Mouse (Mus musculus) hindbrain, embryonic 15.5 days (tissue): Measurements from ENCODE around the gene Pde9a. TPM values are rescaled to one million over a fixed set of nuclear protein-coding genes. Genes with fewer than 3 reads are reported as not detected.

ENCODE experiments used
- ATAC-seq: fragments of 200-750 bp; cut with Nextera tagmentation; 2 replicates; pipeline ENCODE4 v1.8.0; 2017; ENCODE audit warnings: low read depth, moderate number of reproducible peaks, moderate TSS enrichment; ENCODE audit not compliant: low FRiP score
- H3K27ac ChIP-seq: fragments of 300-500 bp; sonication (generic); replicated peaks from 2 replicates; pipeline ENCODE4 v1.5.1; 2015; ENCODE audit warnings: mild to moderate bottlenecking, inconsistent platforms
- H3K27me3 ChIP-seq: fragments of 300-500 bp; sonication (generic); 2 replicates; pipeline ENCODE4 v1.6.1; 2015; ENCODE audit warnings: control low read depth, inconsistent platforms
- H3K36me3 ChIP-seq: fragments of 300-500 bp; sonication (generic); 2 replicates; pipeline ENCODE4 v1.6.1; 2015; ENCODE audit warnings: control low read depth, inconsistent platforms
- H3K4me1 ChIP-seq: fragments of 300-500 bp; sonication (generic); replicated peaks from 2 replicates; pipeline ENCODE4 v1.6.1; 2015; ENCODE audit warnings: control low read depth, inconsistent platforms
- H3K4me2 ChIP-seq: fragments of 300-500 bp; sonication (generic); 2 replicates; pipeline ENCODE4 v1.6.1; 2015; ENCODE audit warnings: moderate library complexity, mild to moderate bottlenecking, inconsistent platforms
- H3K4me3 ChIP-seq: fragments of 300-500 bp; sonication (generic); 2 replicates; pipeline ENCODE4 v1.5.1; 2015; ENCODE audit warnings: mild to moderate bottlenecking, inconsistent platforms
- H3K9ac ChIP-seq: fragments of 300-500 bp; sonication (generic); 2 replicates; pipeline ENCODE4 v1.6.1; 2015; ENCODE audit warnings: inconsistent platforms
- H3K9me3 ChIP-seq: fragments of 300-500 bp; sonication (generic); 2 replicates; pipeline ENCODE4 v1.6.1; 2016; ENCODE audit warnings: control low read depth, inconsistent platforms
- WGBS: fragments of 180-500 bp; shearing (Covaris S2); methylation state at CpG from one replicate; pipeline ENCODE4 v1.1.7; 2015; 5-methylcytosine and 5-hydroxymethylcytosine counted together
- polyA plus RNA-seq: library from polyadenylated mRNA; unstranded; fragments of >200 nt; fragmentation: Nextera tagmentation; extraction: Ambion mirVana; gene quantifications from 2 replicates; pipeline ENCODE4 v1.2.1, GENCODE M21; 2015

Gene Pde9a
- polyA plus RNA-seq, 1 experiment from 2014 or later = 34.2 TPM

DNA sequence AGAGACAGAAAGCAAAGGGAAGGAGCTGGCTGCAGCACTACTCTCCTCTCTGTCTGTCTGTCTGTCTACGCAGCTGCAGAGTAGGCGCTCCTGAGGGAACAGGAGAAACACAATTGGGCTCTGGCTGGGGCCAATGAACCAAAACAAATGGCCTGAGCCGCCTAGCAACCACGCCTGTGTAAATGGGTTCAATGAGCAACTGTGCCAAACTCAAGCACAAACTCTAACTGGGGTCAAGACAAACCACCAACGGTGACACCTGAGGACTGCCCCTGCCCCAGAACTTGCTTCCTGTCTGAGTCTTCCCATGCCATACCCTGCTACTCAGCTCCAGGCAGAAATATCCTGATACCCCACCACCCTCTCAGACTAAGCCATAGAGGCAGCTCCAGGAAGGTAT, 119.0 kb downstream of the Pde9a start:
- no peak overlapping the region for H3K4me2 ChIP-seq
- no peak overlapping the region for H3K27ac ChIP-seq
- H3K9me3 ChIP-seq = no peaks in the 10 kb centered on the region
- WGBS = 32% methylated on average over 5 of the region's 5 CpGs
- no peaks in the 10 kb centered on the region; the same call in 1 of the 2 replicates for H3K4me1 ChIP-seq
- H3K27me3 ChIP-seq = no peaks in the 10 kb centered on the region
- ATAC-seq = no peak
- no peak overlapping the region for H3K4me3 ChIP-seq
- H3K9ac ChIP-seq = no peak overlapping the region
- peaks cover 45% of the 10 kb centered on the region for H3K36me3 ChIP-seq

- Histone ChIP-seq H3K4me3 (no peak overlapping the region), H3K4me1 (peaks cover 5% of the 10 kb centered on the region), H3K4me2 (no peak overlapping the region), H3K36me3 (peaks cover 37% of the 10 kb centered on the region), H3K9ac (no peak overlapping the region), H3K27ac (no peak overlapping the region), H3K9me3 (no peaks in the 10 kb centered on the region), H3K27me3 (no peaks in the 10 kb centered on the region)
- WGBS = 89% methylated on average over 7 of the region's 7 CpGs
- no peak for ATAC-seq
Observed at GRCm38 (mm10) chr17:31506282-31506681, 120.3 kb downstream of the Pde9a start.

DNA sequence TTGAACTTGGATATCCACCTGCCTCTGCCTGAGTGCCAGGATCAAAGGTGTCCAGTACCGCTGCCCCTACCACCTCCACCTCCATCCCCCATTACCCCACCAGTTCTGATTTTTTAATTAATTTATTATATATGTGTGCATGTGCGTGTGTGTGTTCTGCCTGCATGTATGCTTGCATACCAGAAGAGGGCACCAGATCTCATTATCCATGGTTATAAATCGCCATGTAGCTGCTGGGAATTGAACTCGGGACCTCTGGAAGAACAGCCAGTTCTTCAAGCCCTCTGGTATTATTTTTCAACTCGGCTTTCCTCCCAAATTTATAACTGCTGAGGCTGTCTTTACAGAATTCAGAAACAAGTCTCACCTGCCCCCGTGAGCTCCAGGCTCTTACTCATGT, 124.9 kb downstream of the Pde9a start:
- ATAC-seq = no peak
- peak overlapping the region; percentile 91; the same call in 1 of the 2 replicates for H3K4me3 ChIP-seq
- H3K9me3 ChIP-seq = no peaks in the 10 kb centered on the region
- no peak overlapping the region for H3K9ac ChIP-seq
- peaks cover 24% of the 10 kb centered on the region for H3K36me3 ChIP-seq
- WGBS = 93% methylated on average over 6 of the region's 6 CpGs
- H3K4me1 ChIP-seq = peaks cover 15% of the 10 kb centered on the region
- no peaks in the 10 kb centered on the region for H3K27me3 ChIP-seq
- H3K4me2 ChIP-seq = peak overlapping the region; percentile 82
- H3K27ac ChIP-seq = no peak overlapping the region

DNA sequence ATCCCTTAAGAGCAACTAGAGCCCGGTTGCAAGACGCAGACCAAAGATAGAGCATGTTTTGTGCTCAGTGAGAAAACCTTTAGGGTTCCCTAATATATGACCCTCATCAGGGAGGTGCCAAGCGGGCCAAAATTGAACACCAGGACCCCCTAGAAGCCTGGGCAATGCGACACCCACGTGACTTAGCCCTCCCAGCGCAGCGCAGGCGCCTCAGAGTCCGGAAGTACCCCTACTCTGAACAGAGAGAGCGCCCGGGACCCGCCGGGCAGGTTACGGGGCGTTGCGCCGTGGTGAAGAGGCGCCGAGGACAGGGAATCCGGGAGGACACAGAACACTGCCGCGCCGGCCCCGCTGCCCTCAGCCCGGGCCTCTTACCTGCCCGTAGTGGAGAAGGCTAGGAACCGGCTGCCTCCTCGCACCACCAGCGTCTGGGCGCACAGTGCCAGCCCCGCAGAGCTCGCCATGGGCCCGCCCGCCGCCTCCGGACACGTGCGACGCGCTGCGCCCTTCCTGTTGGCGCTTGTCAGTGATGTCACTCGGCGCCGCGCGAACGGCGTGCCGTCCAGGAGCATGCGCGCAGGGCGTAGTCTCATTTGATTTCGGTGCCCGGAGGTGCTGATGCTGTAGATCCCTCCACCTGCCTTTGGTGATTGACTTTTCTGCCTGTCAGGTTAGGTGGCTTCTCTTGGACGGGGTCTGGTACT, 125.9 kb downstream of the Pde9a start:
- ATAC-seq = peak; percentile 97
- Histone ChIP-seq H3K9me3 (no peaks in the 10 kb centered on the region), H3K36me3 (peaks cover 24% of the 10 kb centered on the region), H3K4me2 (peak overlapping the region; percentile 82), H3K4me1 (peaks cover 15% of the 10 kb centered on the region), H3K4me3 (peak overlapping the region; percentile 91), H3K27me3 (no peaks in the 10 kb centered on the region), H3K27ac (peak overlapping the region; percentile 89), H3K9ac (peak overlapping the region; percentile 65)
- WGBS = under 1% methylated on average over 51 of the region's 56 CpGs

DNA sequence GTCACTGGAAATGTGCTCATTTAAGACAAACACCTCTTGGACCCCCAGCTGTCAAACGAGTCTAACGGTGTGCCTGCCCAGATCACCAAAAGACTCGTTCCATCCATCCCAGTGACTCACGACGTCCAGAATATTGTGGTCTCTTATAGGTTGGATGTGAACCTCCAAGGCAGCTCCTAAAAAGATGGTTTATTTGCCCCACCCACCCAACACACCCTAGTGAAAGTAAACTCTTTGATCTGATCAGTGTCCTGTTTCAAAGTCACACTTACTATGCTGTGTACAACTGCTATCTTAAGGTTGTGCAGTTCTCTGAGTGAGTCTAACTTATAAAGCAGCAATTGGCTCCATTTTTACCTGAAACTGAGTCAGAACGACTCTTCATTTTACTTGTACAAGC, 126.6 kb downstream of the Pde9a start:
- H3K4me3 ChIP-seq = peak overlapping the region; percentile 91
- 20% methylated on average over 6 of the region's 6 CpGs for WGBS

GRCm38 (mm10) chr17:31514696-31515095, 128.7 kb downstream of the Pde9a start:
- no peak for ATAC-seq
- 63% methylated on average over 1 of the region's 1 CpGs for WGBS
- Histone ChIP-seq H3K9me3 (no peaks in the 10 kb centered on the region), H3K4me2 (no peak overlapping the region), H3K27me3 (no peaks in the 10 kb centered on the region), H3K9ac (no peak overlapping the region), H3K36me3 (0 out of 2 replicates have a peak, but pooled peaks cover under 1% of the 10 kb centered on the region), H3K4me1 (peaks cover 29% of the 10 kb centered on the region), H3K27ac (no peak overlapping the region), H3K4me3 (no peak overlapping the region)

More for the DNA sequence above, 126.6 kb downstream of the Pde9a start:
- Histone ChIP-seq H3K27ac (peak overlapping the region; percentile 89), H3K27me3 (no peaks in the 10 kb centered on the region), H3K9me3 (no peaks in the 10 kb centered on the region), H3K36me3 (peaks cover 18% of the 10 kb centered on the region), H3K4me1 (peaks cover 15% of the 10 kb centered on the region), H3K9ac (peak overlapping the region; percentile 65), H3K4me2 (peak overlapping the region; percentile 82)
- ATAC-seq = no peak

GRCm38 (mm10) chr17:31519344-31519945, 133.4 kb downstream of the Pde9a start:
- Histone ChIP-seq H3K36me3 (0 out of 2 replicates have a peak, but pooled peaks cover 3% of the 10 kb centered on the region), H3K4me1 (peaks cover 44% of the 10 kb centered on the region), H3K27ac (peak overlapping the region; percentile 90), H3K9me3 (no peaks in the 10 kb centered on the region), H3K4me2 (peak overlapping the region; percentile 63), H3K9ac (no peak overlapping the region), H3K4me3 (peak overlapping the region; percentile 66), H3K27me3 (no peaks in the 10 kb centered on the region)
- WGBS = 4% methylated on average over 7 of the region's 7 CpGs
- ATAC-seq = peak; percentile 72

DNA sequence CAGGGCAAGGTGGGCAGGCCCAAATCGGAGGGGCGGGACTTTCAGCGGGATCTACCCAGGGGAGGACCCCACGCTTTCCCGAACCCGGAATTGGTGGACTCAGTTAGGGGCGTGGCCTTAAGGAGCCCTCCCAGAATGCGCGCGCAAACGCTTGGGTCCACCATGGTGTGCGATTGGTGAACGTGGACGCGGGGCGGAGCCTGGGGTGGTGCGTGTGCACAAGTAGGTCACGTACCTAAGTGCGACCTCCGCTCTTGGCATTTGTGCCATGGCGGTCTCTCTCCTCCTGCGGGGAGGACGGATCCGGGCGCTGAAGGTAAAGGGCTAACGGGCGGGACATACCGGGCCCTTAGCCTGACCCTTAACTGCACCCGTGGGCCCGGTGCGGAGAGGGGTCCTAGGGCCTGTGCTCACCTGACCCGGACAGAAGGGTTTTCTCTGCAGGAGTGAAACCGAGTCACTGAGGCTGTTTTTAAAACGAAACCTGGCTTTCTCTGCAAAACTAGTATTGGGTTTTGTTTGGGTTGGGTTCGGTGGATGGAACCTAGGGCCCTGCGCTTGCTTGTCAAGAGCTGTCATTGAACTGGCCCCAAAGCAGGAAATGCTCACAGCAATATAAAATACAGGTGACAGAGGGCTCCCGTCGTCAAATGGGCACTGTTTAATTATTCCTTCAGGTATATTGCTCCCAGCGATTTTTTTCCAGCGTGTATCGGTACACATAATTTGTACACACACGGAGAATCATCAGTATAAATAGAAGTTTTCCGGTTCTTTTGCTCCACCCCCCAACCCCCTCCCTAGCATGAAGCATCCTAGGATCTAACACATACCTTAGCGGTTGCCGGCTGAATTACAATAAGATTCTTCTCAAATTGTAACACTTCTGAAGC, 134.2 kb downstream of the Pde9a start, which contains the start of the genes Wdr4 and Ndufv3:
Gene Wdr4, minus strand, starts transcription at position 35 of the 893 bp plus-strand sequence.
Gene Ndufv3, plus strand, starts transcription at position 170 of the 893 bp plus-strand sequence.
- Histone ChIP-seq H3K27me3 (no peaks in the 10 kb centered on the region), H3K4me1 (peaks cover 44% of the 10 kb centered on the region), H3K9me3 (no peaks in the 10 kb centered on the region), H3K4me3 (peak within 1 kb of the TSS; percentile 66), H3K36me3 (0 out of 2 replicates have a peak, but pooled peaks cover 3% of the 10 kb centered on the region), H3K27ac (peak within 1 kb of the TSS; percentile 90), H3K9ac (peak within 1 kb of the TSS; percentile 68), H3K4me2 (peak within 1 kb of the TSS; percentile 63)
- WGBS = under 1% methylated on average over 45 of the region's 45 CpGs
- peak; percentile 97 for ATAC-seq

DNA sequence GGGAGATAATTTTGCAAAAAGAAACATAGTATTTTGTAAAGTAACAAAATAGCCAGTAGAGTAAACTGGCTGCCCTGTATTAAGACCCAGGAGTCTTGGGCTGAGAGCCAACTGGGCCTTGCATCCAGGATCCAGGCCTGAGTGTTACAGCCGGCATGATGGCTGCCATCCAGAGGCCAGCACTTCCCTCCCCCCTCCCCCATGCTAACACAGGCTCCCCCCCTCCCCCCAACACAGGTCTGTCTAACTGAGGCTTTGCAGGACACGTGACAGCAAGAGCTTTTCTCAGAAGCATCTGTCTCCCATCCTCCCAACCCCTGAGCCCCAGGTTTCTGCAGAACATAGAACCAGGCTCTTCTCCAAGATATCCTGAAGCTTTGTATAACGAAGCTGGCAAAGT, 134.9 kb downstream of the Pde9a start:
- no peaks in the 10 kb centered on the region for H3K27me3 ChIP-seq
- peak overlapping the region; percentile 90 for H3K27ac ChIP-seq
- H3K4me3 ChIP-seq = peak overlapping the region; percentile 66
- H3K4me1 ChIP-seq = peaks cover 44% of the 10 kb centered on the region
- 10% methylated on average over 3 of the region's 3 CpGs for WGBS
- H3K9me3 ChIP-seq = no peaks in the 10 kb centered on the region
- peak overlapping the region; percentile 63 for H3K4me2 ChIP-seq
- 0 out of 2 replicates have a peak, but pooled peaks cover 3% of the 10 kb centered on the region for H3K36me3 ChIP-seq
- no peak for ATAC-seq
- H3K9ac ChIP-seq = peak overlapping the region; percentile 68; the same call in 1 of the 2 replicates

GRCm38 (mm10) chr17:31521948-31522347, 135.9 kb downstream of the Pde9a start:
- WGBS = 58% methylated on average over 6 of the region's 6 CpGs
- H3K4me1 ChIP-seq = peaks cover 44% of the 10 kb centered on the region
- no peak overlapping the region for H3K9ac ChIP-seq
- H3K36me3 ChIP-seq = peaks cover 7% of the 10 kb centered on the region
- H3K9me3 ChIP-seq = no peaks in the 10 kb centered on the region
- H3K27ac ChIP-seq = peak overlapping the region; percentile 90
- no peak overlapping the region for H3K4me3 ChIP-seq
- H3K27me3 ChIP-seq = no peaks in the 10 kb centered on the region
- no peak for ATAC-seq
- H3K4me2 ChIP-seq = peak overlapping the region; percentile 63

DNA sequence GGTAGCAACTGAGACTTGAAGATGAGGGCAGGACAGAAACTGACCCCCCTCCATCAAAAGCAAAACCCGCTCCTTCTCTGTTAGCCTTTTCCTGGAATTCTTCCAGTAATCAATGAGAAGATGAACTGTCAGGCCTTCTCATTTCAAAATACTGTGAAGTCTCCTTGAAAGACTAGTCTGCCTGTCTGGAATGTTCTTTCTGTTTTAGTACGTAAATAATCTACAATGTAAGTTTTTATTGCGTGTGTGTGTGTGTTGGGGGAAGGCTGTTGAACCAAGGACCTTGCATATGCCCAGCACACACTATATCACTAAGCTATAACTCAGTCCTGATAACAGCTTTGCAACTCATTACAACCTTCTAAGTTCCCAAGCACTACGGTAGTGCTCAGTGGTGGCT, 139.1 kb downstream of the Pde9a start:
- Histone ChIP-seq H3K4me2 (no peak overlapping the region), H3K4me3 (no peak overlapping the region), H3K9me3 (no peaks in the 10 kb centered on the region), H3K9ac (no peak overlapping the region), H3K36me3 (peaks cover 24% of the 10 kb centered on the region), H3K4me1 (peaks cover 33% of the 10 kb centered on the region), H3K27ac (no peak overlapping the region), H3K27me3 (no peaks in the 10 kb centered on the region)
- ATAC-seq = no peak
- WGBS = 93% methylated on average over 4 of the region's 4 CpGs
